Mouse (Mus musculus) ES-E14 (cell line): Measurements from ENCODE around the gene 4930519G04Rik.

ENCODE experiments used
- CHD2 ChIP-seq: IDR thresholded peaks from 2 replicates; pipeline ENCODE4 v1.6.1; 2014; ENCODE audit warnings: mild to moderate bottlenecking, low read depth, low read length, inconsistent platforms
- MAFK ChIP-seq: IDR thresholded peaks from 2 replicates; pipeline ENCODE4 v1.6.1; 2014; ENCODE audit warnings: mild to moderate bottlenecking, low read depth, low read length, inconsistent platforms; ENCODE audit not compliant: insufficient read depth
- ZC3H11A ChIP-seq: IDR thresholded peaks from 2 replicates; pipeline ENCODE4 v1.6.1; 2012; ENCODE audit warnings: low read depth, mild to moderate bottlenecking, inconsistent platforms, low read length, borderline replicate concordance
- ZNF384 ChIP-seq: IDR thresholded peaks from 2 replicates; pipeline ENCODE4 v1.6.1; 2012; ENCODE audit warnings: low read depth, low read length, inconsistent platforms

DNA sequence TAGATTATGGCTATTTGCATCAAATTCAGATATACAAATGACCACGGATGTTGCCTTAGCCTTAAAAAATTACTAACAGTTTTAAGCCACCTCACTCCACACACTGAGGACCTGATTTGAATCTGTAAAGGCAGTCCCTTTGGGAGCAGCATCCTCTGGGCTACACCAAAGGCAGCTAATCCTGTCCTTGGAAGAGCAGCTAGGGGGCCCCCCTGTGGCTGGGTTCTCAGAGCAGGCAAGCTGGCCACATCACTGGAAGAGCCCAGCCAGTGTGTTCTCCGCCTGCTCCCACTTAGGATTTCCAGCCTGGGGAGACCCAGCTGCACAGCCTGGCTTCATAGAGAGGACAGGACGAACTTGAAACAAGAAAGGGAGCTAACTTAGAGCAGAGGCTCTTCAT, 48.5 kb upstream of the 4930519G04Rik start:
- TF ChIP-seq MAFK (no peak), ZNF384 (no peak), CHD2 (no peak), ZC3H11A (no peak)
